Mouse (Mus musculus) lung, postnatal 0 days (tissue): Measurements from ENCODE around the gene Adora2a. TPM values are rescaled to one million over a fixed set of nuclear protein-coding genes. Genes with fewer than 3 reads are reported as not detected.

Source experiments
- ATAC-seq: fragments of 200-750 bp; cut with Nextera tagmentation; 2 replicates; pipeline ENCODE4 v1.8.0; 2017; ENCODE audit warnings: moderate library complexity
- DNase-seq: peaks from one replicate; pipeline ENCODE4 v3.0.0-alpha.2; 2016; ENCODE audit warnings: low spot score
- H3K27ac ChIP-seq: fragments of 300-500 bp; sonication (generic); 2 replicates; pipeline ENCODE4 v1.5.1; 2014; ENCODE audit warnings: antibody characterized with exemption, mild to moderate bottlenecking, low read length, mixed read lengths
- H3K27me3 ChIP-seq: fragments of 300-500 bp; sonication (generic); replicated peaks from 2 replicates; pipeline ENCODE4 v1.6.1; 2014; ENCODE audit warnings: low read length, mixed read lengths; ENCODE audit not compliant: insufficient read depth
- H3K36me3 ChIP-seq: fragments of 300-500 bp; sonication (generic); 2 replicates; pipeline ENCODE4 v1.6.1; 2014; ENCODE audit warnings: low read length, mixed read lengths; ENCODE audit not compliant: insufficient read depth
- H3K4me1 ChIP-seq: fragments of 300-500 bp; sonication (generic); 2 replicates; pipeline ENCODE4 v1.6.1; 2014; ENCODE audit warnings: antibody characterized with exemption, low read depth, low read length, mixed read lengths; ENCODE audit not compliant: insufficient read depth
- H3K4me2 ChIP-seq: fragments of 300-500 bp; sonication (generic); replicated peaks from 2 replicates; pipeline ENCODE4 v1.6.1; 2014; ENCODE audit warnings: low read depth, mild to moderate bottlenecking, low read length, moderate library complexity, mixed read lengths
- H3K4me3 ChIP-seq: fragments of 300-500 bp; sonication (generic); 2 replicates; pipeline ENCODE4 v1.5.1; 2014; ENCODE audit warnings: low read depth, low read length
- H3K9ac ChIP-seq: fragments of 300-500 bp; sonication (generic); replicated peaks from 2 replicates; pipeline ENCODE4 v1.6.1; 2014; ENCODE audit warnings: low read depth, mild to moderate bottlenecking
- H3K9me3 ChIP-seq: fragments of 300-500 bp; sonication (generic); 2 replicates; pipeline ENCODE4 v1.6.1; 2016; ENCODE audit warnings: low read length, mixed read lengths
- CTCF ChIP-seq: IDR thresholded peaks from 2 replicates; pipeline ENCODE4 v1.5.1; 2016; ENCODE audit warnings: antibody characterized with exemption, mild to moderate bottlenecking
- EP300 ChIP-seq: IDR thresholded peaks from 2 replicates; pipeline ENCODE4 v1.6.1; 2016; ENCODE audit warnings: antibody characterized with exemption, mild to moderate bottlenecking, control low read depth
- WGBS: fragments of 180-500 bp; shearing (Covaris S2); extraction: QIAGEN DNeasy Blood & Tissue Kit; methylation state at CpG from one replicate; pipeline ENCODE4 v1.1.7; 2014; 5-methylcytosine and 5-hydroxymethylcytosine counted together
- polyA plus RNA-seq: library from polyadenylated mRNA; unstranded; fragments of >200 nt; fragmentation: Nextera tagmentation; extraction: Ambion mirVana; gene quantifications from 2 replicates; pipeline ENCODE4 v1.2.1, GENCODE M21; 2015

Adora2a gene
- polyA plus RNA-seq, 1 experiment from 2014 or later, result 4.3 TPM

GRCm38 (mm10) chr10:75333176-75333776 is 16.6 kb downstream of the Adora2a start:
- Histone ChIP-seq H3K27me3 (no peaks in the 10 kb centered on the region), H3K4me2 (no peak overlapping the region), H3K4me1 (no peaks in the 10 kb centered on the region), H3K9me3 (no peaks in the 10 kb centered on the region), H3K36me3 (no peaks in the 10 kb centered on the region), H3K4me3 (no peak overlapping the region), H3K27ac (no peak overlapping the region), H3K9ac (no peak overlapping the region)
- no peak for DNase-seq
- no peak for ATAC-seq
- TF ChIP-seq EP300 (no peak), CTCF (no peak)
- WGBS, result 89% methylated on average over 23 of the region's 23 CpGs

GRCm38 (mm10) chr10:75334175-75334574 is 17.5 kb downstream of the Adora2a start:
- Histone ChIP-seq H3K9ac (no peak overlapping the region), H3K4me3 (no peak overlapping the region), H3K9me3 (no peaks in the 10 kb centered on the region), H3K36me3 (no peaks in the 10 kb centered on the region), H3K4me1 (no peaks in the 10 kb centered on the region), H3K4me2 (no peak overlapping the region), H3K27me3 (no peaks in the 10 kb centered on the region), H3K27ac (no peak overlapping the region)
- WGBS, result 44% methylated on average over 7 of the region's 7 CpGs
- TF ChIP-seq CTCF (no peak), EP300 (0 out of 2 replicates have a peak, but pooled peaks have one; percentile 30)
- DNase-seq, result no peak
- ATAC-seq, result peak; percentile 24; the same call in 1 of the 2 replicates

GRCm38 (mm10) chr10:75335075-75335474 is 18.4 kb downstream of the Adora2a start:
- Histone ChIP-seq H3K4me2 (no peak overlapping the region), H3K27me3 (no peaks in the 10 kb centered on the region), H3K4me1 (no peaks in the 10 kb centered on the region), H3K27ac (no peak overlapping the region), H3K4me3 (no peak overlapping the region), H3K9me3 (no peaks in the 10 kb centered on the region), H3K36me3 (no peaks in the 10 kb centered on the region), H3K9ac (no peak overlapping the region)
- 56% methylated on average over 6 of the region's 6 CpGs for WGBS
- DNase-seq (no peak), ATAC-seq (no peak)
- TF ChIP-seq EP300 (no peak), CTCF (no peak)

- DNase-seq, result no peak
- no peak overlapping the region for H3K4me2 ChIP-seq
- no peak overlapping the region for H3K4me3 ChIP-seq
- H3K27me3 ChIP-seq, result no peaks in the 10 kb centered on the region
- H3K36me3 ChIP-seq, result no peaks in the 10 kb centered on the region
- no peak for ATAC-seq
- H3K9me3 ChIP-seq, result no peaks in the 10 kb centered on the region
- H3K4me1 ChIP-seq, result no peaks in the 10 kb centered on the region
- TF ChIP-seq CTCF (no peak), EP300 (no peak)
- H3K9ac ChIP-seq, result no peak overlapping the region
- no peak overlapping the region for H3K27ac ChIP-seq
- WGBS, result 71% methylated on average over 10 of the region's 10 CpGs
Observed at GRCm38 (mm10) chr10:75337231-75337630, 20.6 kb downstream of the Adora2a start.

GRCm38 (mm10) chr10:75338852-75339251 is 22.2 kb downstream of the Adora2a start:
- Histone ChIP-seq H3K9me3 (no peaks in the 10 kb centered on the region), H3K4me2 (no peak overlapping the region), H3K27ac (no peak overlapping the region), H3K4me1 (no peaks in the 10 kb centered on the region), H3K27me3 (no peaks in the 10 kb centered on the region), H3K9ac (no peak overlapping the region), H3K36me3 (no peaks in the 10 kb centered on the region), H3K4me3 (no peak overlapping the region)
- ATAC-seq, result no peak
- DNase-seq, result no peak
- WGBS, result 78% methylated on average over 5 of the region's 5 CpGs
- TF ChIP-seq EP300, result no peak
- no peak for TF ChIP-seq CTCF

DNA sequence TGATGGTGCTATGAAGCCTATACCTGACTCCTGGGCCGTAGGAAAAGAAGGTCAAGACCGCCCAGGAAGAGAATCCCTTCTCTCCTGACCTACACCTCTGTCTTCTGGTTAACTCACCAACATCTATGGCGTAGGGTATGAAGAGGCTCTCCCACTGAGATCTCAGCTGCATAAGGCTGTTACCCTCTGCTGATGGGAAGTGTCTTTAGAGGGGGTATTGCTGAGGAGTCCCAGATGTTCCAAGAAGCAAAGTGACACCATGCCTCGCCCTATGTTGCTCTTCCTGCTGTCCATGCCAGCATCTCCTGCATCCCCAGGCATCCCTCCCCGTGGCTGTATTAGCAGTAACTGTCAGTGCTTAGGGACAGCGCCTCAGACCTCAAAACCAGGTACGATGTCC is 22.7 kb downstream of the Adora2a start:
- DNase-seq (peak; percentile 42), ATAC-seq (peak; percentile 70)
- H3K9ac ChIP-seq, result no peak overlapping the region
- H3K36me3 ChIP-seq, result no peaks in the 10 kb centered on the region
- WGBS, result 74% methylated on average over 7 of the region's 7 CpGs
- no peak overlapping the region for H3K4me3 ChIP-seq
- H3K4me2 ChIP-seq, result no peak overlapping the region
- H3K27me3 ChIP-seq, result no peaks in the 10 kb centered on the region
- H3K9me3 ChIP-seq, result no peaks in the 10 kb centered on the region
- TF ChIP-seq EP300 (no peak), CTCF (no peak)
- H3K27ac ChIP-seq, result no peak overlapping the region
- no peaks in the 10 kb centered on the region for H3K4me1 ChIP-seq
